Mouse (Mus musculus): ENCODE measurements around the gene Sema5a.

GRCm38 (mm10) chr15:32241666-32242065 lies 2.9 kb upstream of the Sema5a start:
- TF ChIP-seq CTCF (IDR thresholded peaks at IDR 0.05; ENCODE audit: borderline replicate concordance, extremely low read depth, insufficient read depth, insufficient read length) (no peak), POLR2A (IDR thresholded peaks at IDR 0.05; ENCODE audit: borderline replicate concordance, extremely low read depth, insufficient read depth, insufficient read length, poor library complexity, severe bottlenecking) (no peak)

Measured in brain, embryonic 14.5 days (tissue).